Mouse (Mus musculus): Measurements from ENCODE around the gene Gm28305.

Gm28305 gene

DNA sequence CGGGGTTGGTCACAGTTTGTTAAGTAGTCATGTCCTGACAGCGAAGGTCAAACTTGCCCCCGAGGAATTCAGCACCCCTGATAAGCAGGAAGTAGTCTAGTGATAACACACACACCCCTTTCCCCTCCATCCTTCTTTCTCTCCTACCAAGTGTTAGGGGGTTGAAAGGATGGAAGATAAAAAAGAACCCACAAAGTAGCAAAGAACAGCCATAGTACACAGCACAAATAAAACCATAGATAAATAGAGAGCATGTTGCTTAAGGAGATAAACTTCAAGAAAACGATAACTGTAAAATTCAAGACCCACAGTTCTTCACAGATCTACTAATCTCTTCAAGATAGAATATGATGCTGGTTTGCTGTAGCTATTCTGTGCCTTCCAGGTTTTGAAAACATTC is 29.8 kb downstream of the Gm28305 start:
- DNase-seq (ENCODE audit: low spot score in 2 of 2), result no peak

- DNase-seq (ENCODE audit: low spot score in 2 of 2), result no peak
Measured at GRCm38 (mm10) chr9:104070863-104071604, 30.6 kb downstream of the Gm28305 start.

- DNase-seq (ENCODE audit: low spot score in 2 of 2), result no peak
Measured at GRCm38 (mm10) chr9:104075808-104076207, 35.3 kb downstream of the Gm28305 start.

GRCm38 (mm10) chr9:104078780-104079179 is 38.3 kb downstream of the Gm28305 start:
- no peak for DNase-seq (ENCODE audit: low spot score in 2 of 2)

GRCm38 (mm10) chr9:104079379-104079778 is 38.9 kb downstream of the Gm28305 start:
- no peak for DNase-seq (ENCODE audit: low spot score in 2 of 2)

- DNase-seq (ENCODE audit: low spot score in 2 of 2), result no peak
Measured at GRCm38 (mm10) chr9:104080038-104080437, 39.6 kb downstream of the Gm28305 start.

- no peak for DNase-seq (ENCODE audit: low spot score in 2 of 2)
Measured at GRCm38 (mm10) chr9:104085730-104086429, 45.4 kb downstream of the Gm28305 start.

GRCm38 (mm10) chr9:104088555-104088954 is 48.1 kb downstream of the Gm28305 start:
- DNase-seq (ENCODE audit: low spot score in 2 of 2), result no peak

- no peak for DNase-seq (ENCODE audit: low spot score in 2 of 2)
Measured at GRCm38 (mm10) chr9:104092945-104093344, 52.5 kb downstream of the Gm28305 start.

DNA sequence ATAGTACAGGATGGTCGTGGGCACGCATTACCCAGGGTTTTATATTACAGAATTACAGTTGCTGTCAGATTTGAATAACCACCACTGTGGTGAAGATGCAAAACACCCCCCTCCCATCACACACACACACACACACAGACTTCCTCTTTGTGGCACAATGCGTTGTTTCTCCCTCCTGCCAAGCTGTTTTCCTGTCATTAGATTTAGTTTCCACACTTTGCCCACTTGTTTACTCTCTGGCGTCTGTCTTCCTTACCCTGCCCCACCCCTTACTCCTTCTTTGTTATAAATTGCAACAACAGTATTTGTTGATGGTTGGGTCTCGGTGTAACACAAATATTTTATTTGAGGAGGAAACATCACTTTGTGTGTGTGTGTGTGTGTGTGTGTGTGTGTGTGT is 57.8 kb downstream of the Gm28305 start:
- no peak for DNase-seq (ENCODE audit: low spot score in 2 of 2)

- DNase-seq (ENCODE audit: low spot score in 2 of 2), result no peak
Measured at GRCm38 (mm10) chr9:104099060-104099459, 58.6 kb downstream of the Gm28305 start.

- no peak for DNase-seq (ENCODE audit: low spot score in 2 of 2)
Measured at GRCm38 (mm10) chr9:104100822-104101221, 60.4 kb downstream of the Gm28305 start.

DNA sequence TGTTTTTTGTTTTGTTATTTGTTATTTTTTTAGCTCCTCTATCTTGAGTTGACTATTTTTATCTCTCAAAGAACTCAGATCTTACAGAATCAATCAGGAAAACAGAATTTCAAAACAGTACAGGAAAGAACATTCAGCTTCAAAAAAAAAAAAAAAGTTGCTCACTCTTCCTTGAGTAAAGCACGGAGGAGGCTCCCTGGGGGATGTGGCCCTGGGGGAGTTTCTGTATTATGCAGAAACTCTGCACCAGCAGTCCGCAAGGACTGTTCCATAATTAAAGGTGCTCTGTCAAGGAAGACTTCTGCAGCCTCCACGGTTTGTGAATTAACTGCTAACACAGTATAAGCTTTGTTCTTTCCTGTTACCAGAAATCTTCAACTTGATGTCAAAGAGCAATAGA is 61.0 kb downstream of the Gm28305 start:
- peak in 1 of 2 experiments; percentile 31 for DNase-seq (ENCODE audit: low spot score in 2 of 2)

DNA sequence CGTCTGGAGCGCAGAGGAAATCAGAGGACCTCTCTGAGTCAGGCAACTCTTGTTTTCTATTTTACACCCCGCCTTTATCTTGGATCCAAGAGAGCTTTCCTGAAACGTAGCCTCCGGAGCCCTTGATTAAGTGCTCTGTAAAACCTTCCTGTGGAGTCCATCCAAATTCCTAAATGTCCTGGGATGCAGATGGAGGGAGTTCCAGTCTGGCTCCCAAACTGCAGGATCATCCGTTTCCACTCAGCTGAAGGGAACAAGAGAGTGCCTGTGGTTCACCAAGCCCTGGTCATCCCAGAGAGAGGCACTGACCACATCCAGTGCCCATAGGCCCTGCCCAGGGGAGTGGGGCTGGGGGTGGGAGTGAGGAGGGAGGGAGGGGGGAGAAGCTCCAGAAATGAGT is 61.8 kb downstream of the Gm28305 start:
- DNase-seq (ENCODE audit: low spot score in 2 of 2), result no peak

GRCm38 (mm10) chr9:104102901-104103300 is 62.4 kb downstream of the Gm28305 start:
- DNase-seq (ENCODE audit: low spot score in 2 of 2), result no peak

GRCm38 (mm10) chr9:104104986-104105385 is 64.5 kb downstream of the Gm28305 start:
- no peak for DNase-seq (ENCODE audit: low spot score in 2 of 2)

DNA sequence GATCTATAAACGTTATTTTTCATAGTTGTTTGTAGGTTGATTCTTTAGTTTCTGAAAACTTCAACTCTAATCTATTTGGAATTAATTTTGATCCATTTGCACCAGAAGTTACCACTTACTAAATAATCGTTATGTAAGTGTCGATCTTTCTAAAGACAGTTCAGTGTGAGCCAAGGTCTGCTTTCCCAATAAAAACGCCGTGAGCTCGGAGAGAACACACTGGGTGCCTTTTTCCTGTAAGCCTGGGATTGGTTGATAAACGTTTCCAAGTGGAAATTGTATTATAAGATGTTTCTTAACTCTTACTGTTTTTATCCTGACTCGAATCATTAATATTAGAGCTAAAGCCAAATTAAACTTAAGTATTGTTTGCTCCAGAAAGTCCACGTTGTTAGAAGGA is 66.5 kb downstream of the Gm28305 start:
- DNase-seq (ENCODE audit: low spot score in 2 of 2), result no peak

- no peak for DNase-seq (ENCODE audit: low spot score in 2 of 2)
Measured at GRCm38 (mm10) chr9:104107482-104107881, 67.0 kb downstream of the Gm28305 start.

- DNase-seq (ENCODE audit: low spot score in 2 of 2), result no peak
Measured at GRCm38 (mm10) chr9:104108571-104109143, 68.2 kb downstream of the Gm28305 start.

DNA sequence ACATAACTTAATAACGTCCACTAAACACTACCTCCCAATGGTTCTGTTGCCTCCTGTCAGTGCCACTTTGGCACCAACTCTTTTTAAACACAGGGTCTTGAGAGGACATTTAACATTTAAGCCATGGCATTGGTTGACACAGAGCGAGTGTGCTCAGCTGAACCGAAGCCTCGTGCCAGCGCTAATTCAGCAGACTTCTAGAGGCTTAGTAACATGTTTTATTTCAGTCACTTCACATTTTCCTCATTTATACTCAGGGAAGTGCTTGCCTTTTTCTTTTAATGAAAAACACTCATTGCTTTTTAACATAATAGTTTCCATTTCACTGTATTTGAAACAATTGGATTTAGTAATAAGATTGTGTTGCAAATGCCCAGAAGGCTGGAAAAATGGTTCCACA is 68.7 kb downstream of the Gm28305 start:
- no peak for DNase-seq (ENCODE audit: low spot score in 2 of 2)

GRCm38 (mm10) chr9:104123101-104123500 is 82.6 kb downstream of the Gm28305 start:
- DNase-seq (ENCODE audit: low spot score in 2 of 2), result no peak

- no peak for DNase-seq (ENCODE audit: low spot score in 2 of 2)
Measured at GRCm38 (mm10) chr9:104123622-104124021, 83.2 kb downstream of the Gm28305 start.
